Mouse (Mus musculus): ENCODE data around the gene Slc25a5.

GRCm38 (mm10) chrX:36794571-36794970, 880 bp upstream of the Slc25a5 start:
- no peak for TF ChIP-seq POLR2A (IDR thresholded peaks at IDR 0.05; ENCODE audit: borderline replicate concordance, insufficient read depth, low read length)
- no peak for TF ChIP-seq CTCF (IDR thresholded peaks at IDR 0.05; ENCODE audit: borderline replicate concordance, insufficient read depth, low read depth, low read length)

Data from cerebellum, adult 2 months (tissue).